Mouse (Mus musculus) naive thymus-derived CD4-positive, alpha-beta T cell, adult 2 months (primary cell): ENCODE data around the gene Raph1.
A peak's percentile ranks its signal among the peaks of the same experiment; 100 is the strongest.

Experiments used
- DNase-seq: peaks from one replicate; pipeline ENCODE4 v3.0.0-alpha.2; 2011; ENCODE audit warnings: low read depth

Raph1 gene

GRCm38 (mm10) chr1:60566631-60567311 is at the start of gene Raph1:
Gene Raph1, minus strand, starts transcription at chr1:60567104.
- DNase-seq = peak; percentile 65

GRCm38 (mm10) chr1:60615703-60616102 is 48.8 kb upstream of the Raph1 start:
- no peak for DNase-seq

GRCm38 (mm10) chr1:60614902-60615301 is 48.0 kb upstream of the Raph1 start:
- DNase-seq = no peak

- DNase-seq = no peak
These were observed 45.1 kb upstream of the Raph1 start for GRCm38 (mm10) chr1:60611968-60612367.

- no peak for DNase-seq
These were observed 43.7 kb upstream of the Raph1 start for GRCm38 (mm10) chr1:60610631-60611030.

GRCm38 (mm10) chr1:60609011-60609775 is 42.3 kb upstream of the Raph1 start:
- no peak for DNase-seq

- no peak for DNase-seq
These were observed 37.6 kb upstream of the Raph1 start for GRCm38 (mm10) chr1:60604481-60605021.

GRCm38 (mm10) chr1:60600682-60601081 is 33.8 kb upstream of the Raph1 start:
- no peak for DNase-seq

GRCm38 (mm10) chr1:60599926-60600325 is 33.0 kb upstream of the Raph1 start:
- DNase-seq = no peak

- no peak for DNase-seq
These were observed 32.3 kb upstream of the Raph1 start for GRCm38 (mm10) chr1:60599013-60599701.

- DNase-seq = no peak
These were observed 29.7 kb upstream of the Raph1 start for GRCm38 (mm10) chr1:60596386-60597320.

- DNase-seq = no peak
These were observed 26.2 kb upstream of the Raph1 start for GRCm38 (mm10) chr1:60593101-60593500.

- DNase-seq = no peak
These were observed 22.2 kb upstream of the Raph1 start for GRCm38 (mm10) chr1:60588887-60589629.

- no peak for DNase-seq
These were observed 14.1 kb upstream of the Raph1 start for GRCm38 (mm10) chr1:60580990-60581389.

- DNase-seq = peak; percentile 36
These were observed 13.0 kb upstream of the Raph1 start for GRCm38 (mm10) chr1:60579886-60580285.

- no peak for DNase-seq
These were observed 5.8 kb upstream of the Raph1 start for GRCm38 (mm10) chr1:60572699-60573098.

GRCm38 (mm10) chr1:60569741-60570140 is 2.8 kb upstream of the Raph1 start:
- no peak for DNase-seq

- peak; percentile 41 for DNase-seq
These were observed 2.3 kb upstream of the Raph1 start for GRCm38 (mm10) chr1:60569210-60569609.

- no peak for DNase-seq
These were observed 417 bp upstream of the Raph1 start for GRCm38 (mm10) chr1:60567321-60567720.

- DNase-seq = peak; percentile 41
These were observed 823 bp downstream of the Raph1 start for GRCm38 (mm10) chr1:60565931-60566630.
